Mouse (Mus musculus) layer of hippocampus, adult 9-10 months (tissue): ENCODE measurements at regions not wholly inside any gene's neighbourhood (a gene's known extent, or its start where the extent isn't known, plus 50 kb on each side); places are given as distances from the start of the nearest gene placed in this dataset.

Source experiments
- DNase-seq: peaks from one replicate; pipeline ENCODE4 v3.0.0; 2022; ENCODE audit warnings: low spot score

DNA sequence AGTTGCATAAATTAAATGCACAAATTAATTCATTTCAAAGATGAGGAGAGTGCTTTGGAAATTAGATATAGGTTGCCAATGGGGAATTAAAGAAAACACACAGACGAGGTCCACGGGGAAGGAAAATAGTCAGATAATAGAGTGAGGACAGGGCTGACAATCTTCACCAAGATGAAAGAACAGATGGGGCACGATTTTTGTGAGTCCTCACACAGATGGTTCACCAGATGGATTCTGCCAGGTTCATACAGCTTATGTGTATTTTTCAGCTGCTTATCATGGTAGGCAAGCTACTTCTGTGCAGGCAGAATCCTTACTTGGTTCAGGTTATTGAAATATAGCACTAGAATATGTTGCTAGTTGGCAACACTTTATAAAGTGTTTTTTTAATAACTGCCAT, 1585.4 kb upstream of the Igfbp7 start:
- DNase-seq: peak; percentile 63

DNA sequence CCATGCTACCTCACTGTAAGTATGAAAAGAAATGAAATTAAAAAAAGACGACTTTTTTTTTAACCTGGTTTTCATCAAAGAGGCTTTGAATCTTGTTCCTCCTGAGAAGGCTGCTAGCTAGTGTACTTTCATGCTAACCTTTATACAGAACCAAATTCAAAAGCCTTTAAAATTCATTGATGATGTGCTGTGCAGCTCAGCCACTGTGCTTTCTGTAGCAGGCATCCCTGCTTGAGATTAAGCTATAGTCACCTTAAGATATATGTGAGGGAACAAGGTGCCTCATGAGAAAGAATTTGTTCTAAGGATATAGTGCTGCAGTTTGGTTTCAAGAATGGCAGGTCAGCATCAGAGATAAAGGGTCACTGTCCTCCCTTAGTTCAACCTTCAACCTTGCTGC, 1581.9 kb upstream of the Igfbp7 start:
- DNase-seq: no peak

DNA sequence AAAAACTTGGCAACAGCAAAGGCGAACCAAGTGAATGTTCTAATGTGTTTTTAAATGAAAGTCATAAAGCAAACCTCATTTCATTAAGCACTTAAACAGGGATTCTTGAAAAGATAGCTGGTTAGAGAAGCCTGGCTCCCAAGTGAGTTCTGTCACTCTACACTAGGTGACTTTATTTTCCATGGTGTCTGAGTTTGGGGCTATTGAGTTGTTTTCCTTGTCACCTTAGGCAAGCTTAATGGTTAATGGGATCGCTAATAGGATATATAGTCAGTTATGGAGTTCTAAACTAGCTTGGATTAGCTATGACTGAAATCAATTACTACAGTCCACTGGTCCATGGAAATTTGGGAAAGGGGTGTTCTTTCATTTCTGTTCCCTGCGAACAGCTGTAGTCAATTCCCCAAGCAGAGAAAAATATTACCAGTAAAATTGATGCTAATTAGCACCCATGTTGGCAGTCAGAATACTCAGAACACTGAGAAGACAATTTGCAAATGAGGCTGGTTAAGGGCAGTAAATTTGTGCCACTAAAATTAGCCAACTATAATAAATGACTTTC, 1568.7 kb upstream of the Igfbp7 start:
- DNase-seq: no peak

DNA sequence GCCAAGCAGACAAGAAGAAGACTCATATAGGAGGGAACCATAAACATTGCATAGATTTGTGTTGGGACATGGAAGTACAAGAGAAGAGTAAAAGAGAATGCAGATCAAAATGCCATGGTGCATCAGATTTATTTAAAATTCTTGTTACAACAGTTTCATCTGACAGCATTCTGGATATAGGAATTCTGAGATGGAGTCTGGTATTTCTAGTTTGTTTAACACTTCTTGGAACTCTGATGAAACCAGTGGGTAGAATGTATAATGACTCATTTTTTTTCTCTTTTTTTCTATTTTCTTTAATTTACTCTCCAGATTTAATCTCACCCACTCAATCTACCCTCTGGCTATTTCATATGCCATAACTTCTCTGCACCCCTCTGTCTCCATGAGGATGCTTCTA, 1537.9 kb upstream of the Igfbp7 start:
- no peak for DNase-seq

DNA sequence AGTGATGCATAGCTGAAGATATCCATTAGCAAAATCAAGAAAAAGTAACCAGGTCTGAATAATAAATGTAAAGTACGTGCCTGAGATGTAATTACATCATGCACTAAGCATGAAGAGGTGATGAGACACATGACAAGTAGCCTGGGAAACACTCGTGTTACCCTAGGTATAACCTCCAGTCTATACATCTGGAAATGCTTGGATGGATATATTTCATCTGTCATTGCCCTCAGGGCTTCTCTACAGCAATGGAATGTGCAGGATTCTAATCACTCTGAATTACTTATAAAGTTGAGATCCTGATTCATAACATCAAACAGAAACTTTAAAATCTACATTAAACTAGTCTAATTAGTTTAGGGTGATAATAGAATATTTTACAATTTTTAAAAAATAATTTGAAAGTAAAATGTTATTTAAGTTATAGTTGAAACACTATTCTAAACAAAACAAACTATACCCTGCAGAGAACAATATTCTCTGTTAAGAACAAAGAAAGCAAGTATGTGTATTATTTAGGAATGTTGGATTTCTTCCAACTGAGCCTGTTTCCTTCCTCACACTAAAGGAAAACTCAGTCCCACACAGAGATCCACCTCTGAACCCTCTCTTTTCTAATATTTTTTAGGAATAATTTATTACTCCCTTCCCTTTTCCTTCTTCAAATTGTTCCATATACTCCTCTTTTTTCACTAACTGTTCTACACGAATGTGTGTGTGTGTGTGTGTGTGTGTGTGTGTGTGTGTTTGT, 1514.2 kb upstream of the Igfbp7 start:
- DNase-seq: no peak

DNA sequence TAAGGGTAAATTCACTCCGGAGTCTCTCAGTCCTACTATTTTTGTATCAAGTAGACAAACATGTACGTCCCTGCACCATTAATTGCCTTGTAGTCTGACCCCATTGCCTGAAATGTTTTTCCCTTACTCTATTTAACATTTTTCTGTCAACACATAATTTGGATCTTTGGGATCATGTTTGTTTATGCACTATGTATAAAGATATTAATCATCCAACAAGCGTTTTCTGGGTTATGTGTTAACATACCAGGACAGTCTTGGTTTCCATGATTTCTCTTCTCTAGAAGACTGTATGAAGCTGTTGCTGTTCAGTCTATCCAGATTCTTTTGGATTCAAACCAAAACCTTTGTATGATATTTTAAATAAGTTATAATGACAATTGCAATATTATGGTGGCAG, 1492.3 kb upstream of the Igfbp7 start:
- DNase-seq: no peak

DNA sequence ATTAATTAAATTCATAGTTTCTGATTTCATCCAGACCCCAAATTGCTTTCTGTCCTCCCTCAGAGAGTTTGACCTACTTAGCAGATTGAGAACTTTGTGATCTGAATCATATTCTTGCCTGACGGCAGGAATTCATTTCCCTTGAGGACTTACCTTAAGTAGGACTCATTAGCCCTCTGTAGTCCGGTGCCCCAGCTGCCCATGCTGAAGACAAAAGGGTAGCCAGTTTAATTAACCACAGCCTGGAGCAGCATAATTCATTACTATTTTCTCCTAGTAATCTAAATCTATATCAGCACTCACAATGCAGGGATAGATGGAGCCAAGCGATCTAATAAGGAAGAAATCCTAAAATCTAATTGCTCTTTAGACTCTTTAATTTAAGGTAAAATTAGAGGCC, 1470.9 kb upstream of the Igfbp7 start:
- DNase-seq: no peak

GRCm38 (mm10) chr5:78845126-78845525, 1437.3 kb upstream of the Igfbp7 start:
- no peak for DNase-seq

GRCm38 (mm10) chr5:78797391-78797790, 1389.5 kb upstream of the Igfbp7 start:
- no peak for DNase-seq
